Mouse (Mus musculus) ES-Bruce4 (cell line): Measurements from ENCODE around the gene Epb41l1.

ENCODE experiments used
- CTCF ChIP-seq: IDR thresholded peaks from one replicate; pipeline ENCODE4 v1.8.1; 2011; ENCODE audit warnings: low read depth, low read length
- POLR2A ChIP-seq: IDR thresholded peaks from one replicate; pipeline ENCODE4 v1.8.1; 2011; ENCODE audit warnings: low read length; ENCODE audit not compliant: insufficient read depth

GRCm38 (mm10) chr2:156479833-156480232 lies 59.1 kb downstream of the Epb41l1 start:
- TF ChIP-seq POLR2A, result no peak
- TF ChIP-seq CTCF, result no peak
